Comparison of ENCODE assay signal across 7 mouse cellular contexts in the genomic region with DNA sequence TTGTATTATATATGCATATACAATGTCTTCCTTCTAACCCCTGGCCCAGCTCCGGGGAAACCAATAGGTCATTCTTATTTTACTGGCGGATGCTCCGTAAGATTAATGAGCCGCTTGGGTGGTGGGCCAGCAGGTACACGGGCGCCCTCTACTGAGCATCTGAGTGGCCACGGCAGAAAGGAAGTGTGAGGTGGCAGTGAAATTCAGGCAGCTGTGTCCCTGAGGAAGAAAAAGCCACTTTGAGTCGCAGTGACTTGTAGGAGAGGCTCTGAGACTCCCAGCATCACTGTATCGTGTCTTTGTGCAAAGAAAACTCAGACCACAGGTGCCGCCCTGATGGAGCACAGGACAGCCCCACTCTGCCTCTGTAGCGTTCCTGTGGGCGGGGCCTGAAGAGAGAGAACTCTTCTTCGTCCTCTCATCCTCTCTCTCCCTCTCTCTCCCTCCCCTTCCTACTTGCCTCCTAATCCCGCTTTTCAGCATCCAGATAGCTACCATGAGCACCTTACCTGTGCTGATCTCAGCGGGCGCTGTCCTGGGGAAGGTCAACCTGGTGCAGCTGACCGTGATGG. TPM values are rescaled to one million over a fixed set of nuclear protein-coding genes. Genes with fewer than 3 reads are reported as not detected.
DNase-seq lines count a peak whose midpoint lies in the region; ATAC-seq and TF ChIP-seq lines count a peak whose summit lies in the region.

No protein-coding gene starts in this region.

- H3K27me3 ChIP-seq in intestine, embryonic 15.5 days (replicated peaks) = no peaks in the 10 kb centered on the region
- no peaks in the 10 kb centered on the region for H3K27me3 ChIP-seq in limb, embryonic 10.5 days (ENCODE audit: low read depth, poor library complexity, severe bottlenecking)
- no peaks in the 10 kb centered on the region for H3K27me3 ChIP-seq in midbrain, embryonic 11.5 days (ENCODE audit: control insufficient read depth, insufficient read depth, low read length)
- H3K27me3 ChIP-seq in small intestine, adult 2 months (ENCODE audit: control insufficient read depth, insufficient read depth, low read length) = no peaks in the 10 kb centered on the region

- ATAC-seq in intestine, embryonic 15.5 days = peak; percentile 45; the same call in 1 of the 2 replicates
- ATAC-seq in midbrain, embryonic 11.5 days (ENCODE audit: low FRiP score) = no peak

- H3K27ac ChIP-seq in intestine, embryonic 15.5 days = no peak overlapping the region
- H3K27ac ChIP-seq in limb, embryonic 10.5 days = peak overlapping the region; percentile 1; the same call in 1 of the 2 replicates
- no peak overlapping the region for H3K27ac ChIP-seq in midbrain, embryonic 11.5 days (ENCODE audit: low read depth, low read length)
- H3K27ac ChIP-seq in small intestine, adult 2 months (ENCODE audit: insufficient read depth, low read depth, low read length) = no peak overlapping the region

- peak; percentile 61 to 69 for DNase-seq in adrenal gland, adult 18-20 months (ENCODE audit: low spot score in 2 of 2)
- peak; percentile 87 for DNase-seq in embryo, embryonic 10.5 days (ENCODE audit: low spot score)
- peak; percentile 31 for DNase-seq in gastrocnemius, postnatal 25 days
- DNase-seq in limb, embryonic 10.5 days (ENCODE audit: low spot score) = peak; percentile 73
- peak; percentile 97 for DNase-seq in midbrain, embryonic 11.5 days (ENCODE audit: low spot score, missing footprints)

- no peaks in the 10 kb centered on the region for H3K36me3 ChIP-seq in intestine, embryonic 15.5 days
- no peaks in the 10 kb centered on the region for H3K36me3 ChIP-seq in limb, embryonic 10.5 days
- no peaks in the 10 kb centered on the region for H3K36me3 ChIP-seq in midbrain, embryonic 11.5 days (ENCODE audit: control insufficient read depth, insufficient read depth, low read length)
- H3K36me3 ChIP-seq in small intestine, adult 2 months (ENCODE audit: control insufficient read depth, insufficient read depth, low read length) = no peaks in the 10 kb centered on the region

- peaks cover 8% of the 10 kb centered on the region for H3K4me1 ChIP-seq in intestine, embryonic 15.5 days (replicated peaks)
- peaks cover 11% of the 10 kb centered on the region for H3K4me1 ChIP-seq in limb, embryonic 10.5 days
- no peaks in the 10 kb centered on the region for H3K4me1 ChIP-seq in midbrain, embryonic 11.5 days (ENCODE audit: control insufficient read depth, insufficient read depth, low read length)
- 0 out of 2 replicates have a peak, but pooled peaks cover 5% of the 10 kb centered on the region for H3K4me1 ChIP-seq in small intestine, adult 2 months (ENCODE audit: control insufficient read depth, insufficient read depth, insufficient read length, low read length)

- peak overlapping the region; percentile 73 for H3K4me2 ChIP-seq in intestine, embryonic 15.5 days (replicated peaks)
- H3K4me2 ChIP-seq in midbrain, embryonic 11.5 days = peak overlapping the region; percentile 42

- peak; percentile 70; the same call in 1 of the 2 replicates for TF ChIP-seq CTCF in small intestine, adult 2 months (IDR thresholded peaks at IDR 0.05; ENCODE audit: extremely low read depth, insufficient read length, insufficient replicate concordance, low read depth, low read length)

- TF ChIP-seq POLR2A in small intestine, adult 2 months (IDR thresholded peaks at IDR 0.05; ENCODE audit: low read depth, low read length) = no peak

- whole genome bisulfite sequencing in intestine, embryonic 15.5 days = 4% methylated on average over 17 of the region's 17 CpGs
- 2% methylated on average over 17 of the region's 17 CpGs for WGBS in limb, embryonic 10.5 days
- 3% methylated on average over 17 of the region's 17 CpGs for WGBS in midbrain, embryonic 11.5 days
- 6% methylated on average over 17 of the region's 17 CpGs for WGBS in small intestine, adult 2 months

- no peaks in the 10 kb centered on the region for H3K9me3 ChIP-seq in intestine, embryonic 15.5 days
- H3K9me3 ChIP-seq in limb, embryonic 10.5 days (replicated peaks) = no peaks in the 10 kb centered on the region
- no peaks in the 10 kb centered on the region for H3K9me3 ChIP-seq in midbrain, embryonic 11.5 days (ENCODE audit: control insufficient read depth, low read length)

- peak overlapping the region; percentile 31 for H3K4me3 ChIP-seq in intestine, embryonic 15.5 days (replicated peaks)
- H3K4me3 ChIP-seq in limb, embryonic 10.5 days = peak overlapping the region; percentile 46
- H3K4me3 ChIP-seq in midbrain, embryonic 11.5 days (ENCODE audit: low read depth, low read length) = peak overlapping the region; percentile 7; the same call in 1 of the 2 replicates
- peak overlapping the region; percentile 40 for H3K4me3 ChIP-seq in small intestine, adult 2 months (ENCODE audit: low read depth, low read length)

- H3K9ac ChIP-seq in intestine, embryonic 15.5 days = peak overlapping the region; percentile 28; the same call in 1 of the 2 replicates
- H3K9ac ChIP-seq in midbrain, embryonic 11.5 days (ENCODE audit: low read length) = 0 out of 2 replicates have a peak overlapping the region, but pooled peaks have one; percentile 18

RNA-seq across cellular contexts. Expression of a gene that starts 15.2 kb away (rescaled TPM):
- under 1 TPM in 1 of 2 experiments, not detected in 1; 0.46 TPM for total RNA-seq in adrenal gland, adult 18-20 months (2021)
- total RNA-seq in gastrocnemius, postnatal 25 days (2021) = not detected
- polyA plus RNA-seq in intestine, embryonic 15.5 days (2015; fragmentation: Nextera tagmentation; extraction: Ambion mirVana) = 7.9 and 8.4 TPM in 2 replicates
- polyA plus RNA-seq in limb, embryonic 10.5 days (2016; fragmentation: Nextera tagmentation; extraction: Ambion mirVana) = 9.7 and 9.8 TPM in 2 replicates
- polyA plus RNA-seq in midbrain, embryonic 11.5 days (2014; fragmentation: Nextera tagmentation; extraction: Ambion mirVana) = 19.2 and 21.3 TPM in 2 replicates
- not detected in 2 replicates for polyA plus RNA-seq in small intestine, adult 2 months (2012; rRNA removed)

RNA-seq across cellular contexts. Expression of a gene that starts 26.4 kb away (rescaled TPM):
- total RNA-seq in adrenal gland, adult 18-20 months (2021) = 10 to 100 TPM; 33.5 to 36.0 TPM
- 10 to 100 TPM; 10.6 to 15.4 TPM for total RNA-seq in gastrocnemius, postnatal 25 days (2021)
- 28.6 and 31.2 TPM in 2 replicates for polyA plus RNA-seq in intestine, embryonic 15.5 days (2015; fragmentation: Nextera tagmentation; extraction: Ambion mirVana)
- 38.1 and 48.2 TPM in 2 replicates for polyA plus RNA-seq in limb, embryonic 10.5 days (2016; fragmentation: Nextera tagmentation; extraction: Ambion mirVana)
- polyA plus RNA-seq in midbrain, embryonic 11.5 days (2014; fragmentation: Nextera tagmentation; extraction: Ambion mirVana) = 45.6 and 51.7 TPM in 2 replicates
- polyA plus RNA-seq in small intestine, adult 2 months (2012; rRNA removed) = 6.7 and 8.1 TPM in 2 replicates

RNA-seq across cellular contexts. Expression of a gene that starts 35.3 kb away (rescaled TPM):
- 100 to 1,000 TPM; 160 to 339 TPM for total RNA-seq in adrenal gland, adult 18-20 months (2021)
- 10 to 100 TPM; 25.7 to 32.2 TPM for total RNA-seq in gastrocnemius, postnatal 25 days (2021)
- polyA plus RNA-seq in intestine, embryonic 15.5 days (2015; fragmentation: Nextera tagmentation; extraction: Ambion mirVana) = 146 and 154 TPM in 2 replicates
- 129 and 133 TPM in 2 replicates for polyA plus RNA-seq in limb, embryonic 10.5 days (2016; fragmentation: Nextera tagmentation; extraction: Ambion mirVana)
- 156 TPM in 2 replicates for polyA plus RNA-seq in midbrain, embryonic 11.5 days (2014; fragmentation: Nextera tagmentation; extraction: Ambion mirVana)
- polyA plus RNA-seq in small intestine, adult 2 months (2012; rRNA removed) = 29.8 and 54.4 TPM in 2 replicates

RNA-seq across cellular contexts. Expression of a gene that starts 43.9 kb away (rescaled TPM):
- 100 to 1,000 TPM; 346 to 591 TPM for total RNA-seq in adrenal gland, adult 18-20 months (2021)
- total RNA-seq in gastrocnemius, postnatal 25 days (2021) = 100 to 1,000 TPM; 155 to 161 TPM
- 450 and 479 TPM in 2 replicates for polyA plus RNA-seq in intestine, embryonic 15.5 days (2015; fragmentation: Nextera tagmentation; extraction: Ambion mirVana)
- 299 and 383 TPM in 2 replicates for polyA plus RNA-seq in limb, embryonic 10.5 days (2016; fragmentation: Nextera tagmentation; extraction: Ambion mirVana)
- 352 and 403 TPM in 2 replicates for polyA plus RNA-seq in midbrain, embryonic 11.5 days (2014; fragmentation: Nextera tagmentation; extraction: Ambion mirVana)
- polyA plus RNA-seq in small intestine, adult 2 months (2012; rRNA removed) = 758 and 1,409 TPM in 2 replicates

RNA-seq across cellular contexts. Expression of a gene that starts 51.2 kb away (rescaled TPM):
- total RNA-seq in adrenal gland, adult 18-20 months (2021) = 10 to 100 TPM; 77.2 to 88.8 TPM
- 10 to 100 TPM; 32.7 to 34.8 TPM for total RNA-seq in gastrocnemius, postnatal 25 days (2021)
- 60.0 and 63.7 TPM in 2 replicates for polyA plus RNA-seq in intestine, embryonic 15.5 days (2015; fragmentation: Nextera tagmentation; extraction: Ambion mirVana)
- polyA plus RNA-seq in limb, embryonic 10.5 days (2016; fragmentation: Nextera tagmentation; extraction: Ambion mirVana) = 67.3 and 67.9 TPM in 2 replicates
- 76.7 and 79.4 TPM in 2 replicates for polyA plus RNA-seq in midbrain, embryonic 11.5 days (2014; fragmentation: Nextera tagmentation; extraction: Ambion mirVana)
- 2.4 and 9.2 TPM in 2 replicates for polyA plus RNA-seq in small intestine, adult 2 months (2012; rRNA removed)

Comparison
In these comparisons a context has a peak if more than half of its experiments do, and no peak if none do; other contexts are left out.
1. DNase-seq: peak in every context shown above with its lines; median percentile 97 in midbrain, embryonic 11.5 days; 87 in embryo, embryonic 10.5 days; 73 in limb, embryonic 10.5 days; 65 in adrenal gland, adult 18-20 months; 31 in gastrocnemius, postnatal 25 days.